Mouse (Mus musculus) kidney, adult 2 months (tissue): ENCODE data around the gene Pacrg.

Experiments
- CTCF ChIP-seq: fragments of 200-500 bp; conservative IDR thresholded peaks from 2 replicates; pipeline ENCODE4 v1.5.1; 2011; ENCODE audit warnings: low read depth, mild to moderate bottlenecking, control low read depth, low read length, moderate library complexity, mixed read lengths; ENCODE audit not compliant: insufficient read depth, insufficient read length
- POLR2A ChIP-seq: fragments of 200-500 bp; IDR thresholded peaks from one replicate; pipeline ENCODE4 v1.6.1; 2011; ENCODE audit warnings: low read depth, low read length, control low read depth

DNA sequence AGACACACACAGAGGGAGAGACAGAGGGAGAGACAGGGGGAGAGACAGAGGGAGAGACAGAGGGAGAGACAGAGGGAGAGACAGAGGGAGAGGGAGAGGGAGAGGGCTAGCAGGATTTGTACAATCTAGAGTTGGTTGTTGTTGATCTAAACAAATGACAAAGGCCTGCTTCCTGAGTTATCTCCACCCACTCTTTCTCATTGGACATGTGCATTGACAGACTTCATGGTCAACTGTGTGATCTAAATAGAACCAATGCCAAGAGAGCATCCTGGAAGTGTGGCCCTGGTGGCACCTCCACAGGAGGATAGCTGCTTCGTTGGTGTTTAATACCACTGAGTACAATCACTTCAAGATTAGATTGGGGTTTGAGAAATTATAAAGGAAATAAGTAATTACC lies 359.0 kb downstream of the Pacrg start:
- TF ChIP-seq POLR2A (no peak), CTCF (no peak)
